Mouse (Mus musculus) embryonic facial prominence, embryonic 13.5 days (tissue): Measurements from ENCODE around the gene Arfrp1. TPM values are rescaled to one million over a fixed set of nuclear protein-coding genes. Genes with fewer than 3 reads are reported as not detected.

Source experiments
- ATAC-seq: fragments of 200-750 bp; cut with Nextera tagmentation; 2 replicates; pipeline ENCODE4 v1.8.0; 2017; ENCODE audit warnings: low read depth; ENCODE audit not compliant: insufficient number of reproducible peaks, insufficient read depth, low FRiP score, low TSS enrichment
- H3K27ac ChIP-seq: fragments of 300-500 bp; sonication (generic); 2 replicates; pipeline ENCODE4 v1.5.1; 2015; ENCODE audit warnings: moderate library complexity, mild to moderate bottlenecking, inconsistent platforms
- H3K27me3 ChIP-seq: fragments of 300-500 bp; sonication (generic); 2 replicates; pipeline ENCODE4 v1.6.1; 2015; ENCODE audit warnings: mild to moderate bottlenecking, inconsistent platforms
- H3K36me3 ChIP-seq: fragments of 300-500 bp; sonication (generic); 2 replicates; pipeline ENCODE4 v1.6.1; 2015; ENCODE audit warnings: mild to moderate bottlenecking, inconsistent platforms
- H3K4me1 ChIP-seq: fragments of 300-500 bp; sonication (generic); 2 replicates; pipeline ENCODE4 v1.6.1; 2015; ENCODE audit warnings: inconsistent platforms
- H3K4me2 ChIP-seq: fragments of 300-500 bp; sonication (generic); 2 replicates; pipeline ENCODE4 v1.6.1; 2015; ENCODE audit warnings: moderate library complexity, mild to moderate bottlenecking, inconsistent platforms
- H3K4me3 ChIP-seq: fragments of 300-500 bp; sonication (generic); 2 replicates; pipeline ENCODE4 v1.5.1; 2015; ENCODE audit warnings: mild to moderate bottlenecking, inconsistent platforms
- H3K9ac ChIP-seq: fragments of 300-500 bp; sonication (generic); 2 replicates; pipeline ENCODE4 v1.6.1; 2015; ENCODE audit warnings: mild to moderate bottlenecking, inconsistent platforms
- H3K9me3 ChIP-seq: fragments of 300-500 bp; sonication (generic); 2 replicates; pipeline ENCODE4 v1.6.1; 2016; ENCODE audit warnings: inconsistent platforms
- WGBS: fragments of 180-500 bp; shearing (Covaris S2); methylation state at CpG from one replicate; pipeline ENCODE4 v1.1.7; 2015; ENCODE audit warnings: mixed read lengths; 5-methylcytosine and 5-hydroxymethylcytosine counted together
- polyA plus RNA-seq: library from polyadenylated mRNA; unstranded; fragments of >200 nt; fragmentation: Nextera tagmentation; extraction: Ambion mirVana; gene quantifications from 2 replicates; pipeline ENCODE4 v1.2.1, GENCODE M21; 2015

Arfrp1 gene
- 75.2 and 76.1 TPM in 2 replicates for polyA plus RNA-seq

DNA sequence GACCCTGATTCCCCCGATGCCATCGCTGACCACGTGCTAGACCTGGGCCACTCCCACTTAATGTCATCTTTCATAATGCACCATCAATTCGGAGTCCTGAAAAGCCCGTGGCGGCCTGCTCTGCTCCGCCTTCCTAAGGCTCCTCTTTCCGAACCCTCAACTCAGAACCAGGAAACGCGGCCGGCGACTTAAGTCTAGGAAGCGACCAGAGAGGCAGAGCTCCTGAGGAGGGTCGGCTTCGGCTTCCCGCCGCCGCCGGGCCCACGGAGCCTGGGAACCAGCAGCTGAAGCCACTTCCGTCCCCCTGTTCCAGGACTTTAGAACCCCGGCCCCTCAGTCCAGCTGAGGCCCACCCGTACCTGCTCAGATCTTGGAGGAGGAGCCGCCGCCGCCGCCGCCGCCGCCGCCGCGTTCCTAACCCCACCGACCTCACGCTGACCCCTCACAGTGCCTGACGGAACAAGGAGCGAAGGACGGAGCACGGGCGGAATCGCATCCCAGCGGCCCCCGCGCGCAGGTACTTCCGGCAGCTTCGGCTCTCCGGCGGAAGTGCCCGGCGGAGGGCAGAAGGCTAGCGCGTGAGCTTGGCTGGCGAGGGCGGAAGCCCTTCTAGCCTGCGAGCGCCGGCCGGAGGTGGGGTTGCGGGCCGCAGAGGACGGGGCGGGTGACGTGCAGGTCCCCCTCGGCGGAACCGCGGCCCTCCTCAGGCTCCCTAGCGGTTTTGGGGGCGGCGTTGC lies at the start of gene Arfrp1, which contains the start of gene Zgpat:
Gene Arfrp1 (minus strand): TSS at position 545 of the 737 bp plus-strand sequence.
Gene Zgpat (plus strand): TSS at position 69 of the 737 bp plus-strand sequence.
- H3K4me1 ChIP-seq = peaks cover 32% of the 10 kb centered on the region
- peaks cover 38% of the 10 kb centered on the region for H3K36me3 ChIP-seq
- ATAC-seq = peak; percentile 81
- H3K4me2 ChIP-seq = peak within 1 kb of the TSS; percentile 96
- under 1% methylated on average over 70 of the region's 71 CpGs for WGBS
- H3K4me3 ChIP-seq = peak within 1 kb of the TSS; percentile 93
- no peaks in the 10 kb centered on the region for H3K9me3 ChIP-seq
- H3K27ac ChIP-seq = peak within 1 kb of the TSS; percentile 91
- H3K9ac ChIP-seq = peak within 1 kb of the TSS; percentile 92
- no peaks in the 10 kb centered on the region for H3K27me3 ChIP-seq

DNA sequence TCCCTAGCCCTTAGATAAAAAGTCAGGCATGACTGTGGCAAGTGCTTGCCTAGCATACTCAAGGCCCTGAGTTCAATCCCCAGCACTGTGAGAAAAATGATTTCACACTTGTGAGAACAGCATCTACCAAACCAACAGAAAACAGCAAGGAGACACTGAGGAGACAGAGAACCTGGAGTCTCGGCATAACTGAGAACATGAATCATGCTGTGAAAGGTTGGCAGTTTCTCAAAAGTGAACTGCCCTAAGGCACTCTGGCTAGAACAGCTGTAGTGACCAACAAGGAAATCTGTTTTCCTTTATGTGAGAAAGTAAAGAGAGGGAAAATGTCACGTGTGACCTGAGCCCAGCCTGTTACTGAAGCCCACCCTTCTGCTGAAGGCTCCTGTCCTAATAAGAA lies 47.9 kb upstream of the Arfrp1 start:
- H3K9ac ChIP-seq = no peak overlapping the region
- H3K27ac ChIP-seq = no peak overlapping the region
- ATAC-seq = no peak
- 24% methylated on average over 2 of the region's 2 CpGs for WGBS
- no peaks in the 10 kb centered on the region for H3K36me3 ChIP-seq
- H3K4me3 ChIP-seq = no peak overlapping the region
- H3K27me3 ChIP-seq = no peaks in the 10 kb centered on the region
- no peaks in the 10 kb centered on the region for H3K4me1 ChIP-seq
- no peaks in the 10 kb centered on the region for H3K9me3 ChIP-seq
- H3K4me2 ChIP-seq = no peak overlapping the region

GRCm38 (mm10) chr2:181410760-181411473 lies 45.7 kb upstream of the Arfrp1 start:
- no peak overlapping the region for H3K27ac ChIP-seq
- H3K9ac ChIP-seq = no peak overlapping the region
- no peaks in the 10 kb centered on the region for H3K9me3 ChIP-seq
- 51% methylated on average over 4 of the region's 4 CpGs for WGBS
- no peaks in the 10 kb centered on the region for H3K27me3 ChIP-seq
- H3K4me1 ChIP-seq = no peaks in the 10 kb centered on the region
- no peak overlapping the region for H3K4me2 ChIP-seq
- no peaks in the 10 kb centered on the region for H3K36me3 ChIP-seq
- no peak overlapping the region for H3K4me3 ChIP-seq
- ATAC-seq = no peak

DNA sequence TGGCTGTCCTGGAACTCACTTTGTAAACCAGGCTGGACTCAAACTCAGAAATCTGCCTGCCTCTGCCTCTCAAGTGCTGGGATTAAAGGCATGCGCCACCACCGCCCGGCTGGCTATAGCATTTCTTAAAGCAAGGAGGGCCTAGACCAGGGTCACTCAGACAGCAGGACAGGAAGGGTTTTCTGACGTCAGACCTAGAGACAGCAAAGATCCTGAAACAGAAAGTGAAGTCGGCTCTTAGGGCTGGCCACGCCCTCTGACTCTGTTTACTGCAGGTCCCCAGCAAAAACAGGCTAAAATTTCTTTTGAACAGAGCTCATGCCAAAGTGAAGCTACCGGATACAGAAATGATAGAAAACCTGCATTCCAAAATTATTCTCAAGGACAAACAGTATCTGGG lies 44.4 kb upstream of the Arfrp1 start:
- no peak overlapping the region for H3K9ac ChIP-seq
- ATAC-seq = no peak
- H3K4me2 ChIP-seq = no peak overlapping the region
- H3K27ac ChIP-seq = no peak overlapping the region
- H3K9me3 ChIP-seq = no peaks in the 10 kb centered on the region
- WGBS = 80% methylated on average over 7 of the region's 7 CpGs
- no peaks in the 10 kb centered on the region for H3K4me1 ChIP-seq
- H3K4me3 ChIP-seq = no peak overlapping the region
- H3K27me3 ChIP-seq = no peaks in the 10 kb centered on the region
- no peaks in the 10 kb centered on the region for H3K36me3 ChIP-seq

DNA sequence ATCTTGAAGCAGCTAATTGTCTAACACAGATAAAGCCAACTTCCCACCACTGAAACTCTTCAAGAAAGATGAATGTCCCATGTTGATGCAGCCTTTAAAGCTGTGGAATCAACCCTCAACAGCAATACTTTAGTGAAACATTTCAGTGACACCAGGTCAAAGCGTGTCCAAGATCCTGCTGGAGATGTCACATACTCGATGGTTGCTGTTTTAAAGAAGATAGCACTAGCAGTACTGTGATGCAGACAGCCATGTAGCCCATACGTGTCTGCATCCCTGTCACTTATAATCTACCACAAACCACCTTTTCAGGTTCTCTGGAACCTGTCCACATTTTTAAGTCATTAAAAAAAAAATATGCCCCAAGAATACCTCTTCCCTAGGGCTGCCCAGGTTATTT lies 38.5 kb upstream of the Arfrp1 start:
- no peaks in the 10 kb centered on the region for H3K9me3 ChIP-seq

GRCm38 (mm10) chr2:181401497-181401896 lies 36.3 kb upstream of the Arfrp1 start:
- WGBS = 41% methylated on average over 1 of the region's 1 CpGs
- no peak overlapping the region for H3K27ac ChIP-seq
- no peak overlapping the region for H3K4me2 ChIP-seq
- H3K9me3 ChIP-seq = no peaks in the 10 kb centered on the region
- no peaks in the 10 kb centered on the region for H3K4me1 ChIP-seq
- H3K27me3 ChIP-seq = no peaks in the 10 kb centered on the region
- H3K36me3 ChIP-seq = no peaks in the 10 kb centered on the region
- no peak for ATAC-seq
- no peak overlapping the region for H3K9ac ChIP-seq
- H3K4me3 ChIP-seq = no peak overlapping the region

More for the DNA sequence above, 38.5 kb upstream of the Arfrp1 start:
- WGBS = 86% methylated on average over 3 of the region's 3 CpGs
- no peak overlapping the region for H3K9ac ChIP-seq
- ATAC-seq = no peak
- no peaks in the 10 kb centered on the region for H3K36me3 ChIP-seq
- no peak overlapping the region for H3K4me2 ChIP-seq
- no peak overlapping the region for H3K4me3 ChIP-seq
- H3K4me1 ChIP-seq = no peaks in the 10 kb centered on the region
- no peaks in the 10 kb centered on the region for H3K27me3 ChIP-seq
- no peak overlapping the region for H3K27ac ChIP-seq

DNA sequence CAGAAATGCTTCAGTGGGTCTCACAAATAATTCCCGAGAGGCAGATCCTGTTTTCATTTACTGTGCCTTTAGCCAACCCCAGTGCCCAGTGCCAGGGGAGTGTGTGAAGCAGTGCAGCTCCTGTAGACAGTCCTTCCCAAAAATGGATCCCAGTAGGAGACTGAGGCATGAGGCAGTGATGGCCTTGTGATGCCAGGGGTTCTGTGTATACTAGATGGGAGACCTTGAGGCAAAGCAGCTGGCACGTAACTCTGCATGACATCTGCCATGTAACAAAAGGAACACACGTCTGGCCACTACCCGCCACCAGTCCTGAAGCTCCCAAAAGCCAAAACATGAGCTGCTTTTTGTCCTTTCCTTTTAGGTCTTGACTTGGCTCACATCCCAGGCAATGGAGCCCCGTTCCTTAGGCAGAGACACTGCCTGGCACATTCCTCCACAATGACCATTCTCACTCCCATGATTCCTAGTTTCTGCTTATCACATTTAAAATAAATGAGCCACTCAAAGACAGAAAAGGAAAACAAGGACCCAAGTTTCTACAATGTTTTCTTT lies 32.1 kb upstream of the Arfrp1 start:
- Histone ChIP-seq H3K27ac (no peak overlapping the region), H3K4me2 (no peak overlapping the region), H3K4me3 (no peak overlapping the region), H3K9ac (no peak overlapping the region), H3K9me3 (no peaks in the 10 kb centered on the region), H3K4me1 (no peaks in the 10 kb centered on the region), H3K36me3 (no peaks in the 10 kb centered on the region), H3K27me3 (no peaks in the 10 kb centered on the region)
- ATAC-seq = no peak
- WGBS = 75% methylated on average over 5 of the region's 5 CpGs

DNA sequence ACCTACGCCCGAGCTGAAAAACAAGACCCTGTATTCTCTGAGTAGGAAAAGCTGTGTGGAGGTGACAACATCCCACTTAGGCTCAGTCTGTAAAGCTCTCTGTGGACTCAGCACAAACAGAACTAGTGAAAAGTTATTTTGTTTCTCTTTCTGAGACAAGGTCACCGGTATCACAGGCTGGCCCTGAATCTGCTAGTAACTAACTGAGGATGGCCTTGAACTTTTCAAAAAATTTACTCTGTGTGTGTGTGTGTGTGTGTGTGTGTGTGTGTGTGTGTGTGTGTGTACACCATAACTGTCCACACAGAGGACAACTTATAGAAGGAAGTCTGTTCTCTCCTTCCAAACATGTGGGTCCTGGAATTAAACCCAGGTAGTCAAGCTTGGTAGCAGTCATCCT lies 28.9 kb upstream of the Arfrp1 start:
- no peak overlapping the region for H3K27ac ChIP-seq
- H3K4me3 ChIP-seq = no peak overlapping the region
- 0 out of 2 replicates have a peak, but pooled peaks cover 5% of the 10 kb centered on the region for H3K36me3 ChIP-seq
- no peaks in the 10 kb centered on the region for H3K9me3 ChIP-seq
- H3K9ac ChIP-seq = no peak overlapping the region
- H3K4me1 ChIP-seq = no peaks in the 10 kb centered on the region
- ATAC-seq = no peak
- no peaks in the 10 kb centered on the region for H3K27me3 ChIP-seq
- WGBS = 89% methylated on average over 3 of the region's 3 CpGs
- H3K4me2 ChIP-seq = no peak overlapping the region

DNA sequence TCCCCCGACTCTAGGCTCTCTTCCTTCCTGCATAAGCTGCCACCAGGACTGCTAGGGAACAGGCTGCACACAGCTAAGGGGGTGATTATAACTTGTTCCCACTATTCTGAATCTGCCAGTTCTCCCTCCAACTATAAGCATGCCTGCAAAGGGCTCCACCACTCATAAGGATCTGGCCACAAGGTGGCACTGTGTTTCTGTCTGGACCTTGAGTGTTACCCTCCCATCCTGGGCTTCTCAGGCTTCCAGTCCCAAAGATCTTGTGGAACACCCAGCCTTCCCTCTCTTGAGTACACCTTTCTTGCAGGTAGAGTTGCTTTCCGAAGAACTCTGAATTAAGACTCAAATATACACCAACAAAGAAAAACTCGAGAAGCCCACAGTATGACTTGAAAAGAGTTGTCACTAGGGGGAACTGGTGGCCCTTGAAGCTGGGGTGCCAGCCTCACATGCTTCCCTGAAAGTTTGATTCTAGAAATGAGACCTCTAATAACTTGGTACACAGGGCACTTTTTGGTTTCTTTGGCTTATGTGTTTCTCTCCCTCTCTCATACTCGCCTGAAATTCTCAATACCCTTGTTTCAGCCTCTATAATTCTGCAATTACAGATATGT lies 27.5 kb upstream of the Arfrp1 start:
- H3K27me3 ChIP-seq = no peaks in the 10 kb centered on the region
- peak; percentile 45; the same call in 1 of the 2 replicates for ATAC-seq
- no peak overlapping the region for H3K4me2 ChIP-seq
- no peak overlapping the region for H3K9ac ChIP-seq
- H3K4me1 ChIP-seq = no peaks in the 10 kb centered on the region
- no peak overlapping the region for H3K27ac ChIP-seq
- WGBS = 27% methylated on average over 4 of the region's 4 CpGs
- no peaks in the 10 kb centered on the region for H3K9me3 ChIP-seq
- no peak overlapping the region for H3K4me3 ChIP-seq
- 0 out of 2 replicates have a peak, but pooled peaks cover 5% of the 10 kb centered on the region for H3K36me3 ChIP-seq

DNA sequence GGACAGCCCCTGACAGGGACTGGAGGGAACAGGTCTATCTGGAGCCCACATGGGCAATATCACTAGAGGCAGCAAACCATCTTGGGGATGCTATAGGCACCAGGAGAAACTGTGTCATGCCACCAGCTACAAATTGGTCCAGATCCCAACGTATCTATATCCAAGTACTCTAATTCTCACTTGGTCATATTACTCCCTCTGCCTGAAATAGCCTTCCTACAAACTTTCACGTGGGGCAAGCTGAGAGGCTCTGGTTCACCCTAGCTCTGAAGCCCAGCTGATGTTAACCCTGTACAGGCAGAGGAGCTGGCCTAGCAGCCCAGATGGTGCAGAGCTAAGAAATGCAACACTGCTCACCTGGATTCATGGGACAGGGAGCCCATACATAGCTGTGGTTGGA lies 26.3 kb upstream of the Arfrp1 start:
- Histone ChIP-seq H3K27ac (no peak overlapping the region), H3K36me3 (peaks cover 12% of the 10 kb centered on the region; the same call in 1 of the 2 replicates), H3K9ac (no peak overlapping the region), H3K9me3 (no peaks in the 10 kb centered on the region), H3K4me2 (no peak overlapping the region), H3K27me3 (no peaks in the 10 kb centered on the region), H3K4me3 (no peak overlapping the region), H3K4me1 (no peaks in the 10 kb centered on the region)
- 67% methylated on average over 2 of the region's 2 CpGs for WGBS
- no peak for ATAC-seq

- H3K4me2 ChIP-seq = no peak overlapping the region
- no peak overlapping the region for H3K9ac ChIP-seq
- H3K9me3 ChIP-seq = no peaks in the 10 kb centered on the region
- WGBS = 88% methylated on average over 15 of the region's 15 CpGs
- H3K27me3 ChIP-seq = no peaks in the 10 kb centered on the region
- no peak for ATAC-seq
- no peaks in the 10 kb centered on the region for H3K4me1 ChIP-seq
- no peak overlapping the region for H3K27ac ChIP-seq
- H3K4me3 ChIP-seq = no peak overlapping the region
- H3K36me3 ChIP-seq = peaks cover 18% of the 10 kb centered on the region
Observed at GRCm38 (mm10) chr2:181391022-181391421, 25.8 kb upstream of the Arfrp1 start.
